Mouse (Mus musculus): ENCODE measurements around the gene Nek3. TPM values are rescaled to one million over a fixed set of nuclear protein-coding genes. Genes with fewer than 3 reads are reported as not detected.
"Not testable (repeated sequence)": the region's sequence is repeated elsewhere in the genome, so short reads cannot be mapped to it uniquely, and the experiment has no call there.

Gene Nek3
- total RNA-seq, 2 experiments from 2014 or later: 18.9 to 46.9 TPM

DNA sequence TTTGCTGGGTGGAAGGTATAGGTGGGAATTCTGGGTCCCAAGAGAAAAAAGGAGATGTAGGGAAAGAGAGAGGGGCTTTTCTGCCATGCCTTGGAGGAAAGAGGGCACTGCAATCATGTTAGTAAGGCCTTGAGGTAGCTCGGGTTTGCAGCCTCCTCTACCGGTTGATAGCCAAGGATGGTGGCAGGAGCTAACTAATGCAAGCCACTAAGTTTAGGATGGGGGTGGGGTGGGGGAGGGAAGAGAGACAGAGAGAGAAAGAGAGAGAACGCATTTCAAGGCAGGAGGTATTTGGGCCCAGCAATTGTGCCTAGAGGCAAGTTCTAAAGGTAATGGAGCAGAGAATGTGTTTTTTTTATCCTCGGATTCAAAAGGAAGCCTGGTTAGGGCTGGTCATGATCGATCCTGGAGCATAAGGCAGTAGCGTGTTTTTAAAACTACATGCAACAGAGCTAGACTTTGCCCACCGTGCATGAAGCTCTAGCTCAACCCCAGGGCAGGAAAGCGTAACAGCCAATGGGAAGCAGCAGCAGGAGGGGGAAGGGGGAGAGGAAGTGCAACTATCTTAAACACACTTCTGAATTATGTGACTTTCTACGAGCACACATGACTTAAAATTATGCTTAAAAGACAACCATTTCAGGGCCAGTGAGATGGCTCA lies 18.4 kb downstream of the Nek3 start:
- no peak for ATAC-seq (replicated peaks; ENCODE audit: low FRiP score, poor library complexity, severe bottlenecking)

DNA sequence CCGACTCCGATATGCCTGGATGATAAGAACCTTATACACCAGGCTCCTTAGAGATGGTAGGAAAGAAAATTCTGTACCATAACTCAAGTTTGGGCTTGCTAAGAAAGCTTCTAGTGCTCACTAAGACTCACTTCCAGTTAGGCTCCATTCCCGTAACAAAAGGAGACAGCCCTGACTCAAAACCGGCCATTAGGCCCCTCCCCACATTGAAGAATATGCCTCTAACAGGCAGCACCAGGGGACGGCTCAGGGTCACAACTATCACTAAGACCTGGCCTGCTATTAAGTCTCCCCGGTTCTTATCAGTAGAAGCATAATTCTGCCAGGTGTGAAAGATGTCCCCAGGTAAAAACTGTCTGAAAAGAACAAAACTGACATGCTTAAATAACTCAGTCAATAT lies 20.4 kb downstream of the Nek3 start:
- ATAC-seq (replicated peaks; ENCODE audit: low FRiP score, poor library complexity, severe bottlenecking): no peak

DNA sequence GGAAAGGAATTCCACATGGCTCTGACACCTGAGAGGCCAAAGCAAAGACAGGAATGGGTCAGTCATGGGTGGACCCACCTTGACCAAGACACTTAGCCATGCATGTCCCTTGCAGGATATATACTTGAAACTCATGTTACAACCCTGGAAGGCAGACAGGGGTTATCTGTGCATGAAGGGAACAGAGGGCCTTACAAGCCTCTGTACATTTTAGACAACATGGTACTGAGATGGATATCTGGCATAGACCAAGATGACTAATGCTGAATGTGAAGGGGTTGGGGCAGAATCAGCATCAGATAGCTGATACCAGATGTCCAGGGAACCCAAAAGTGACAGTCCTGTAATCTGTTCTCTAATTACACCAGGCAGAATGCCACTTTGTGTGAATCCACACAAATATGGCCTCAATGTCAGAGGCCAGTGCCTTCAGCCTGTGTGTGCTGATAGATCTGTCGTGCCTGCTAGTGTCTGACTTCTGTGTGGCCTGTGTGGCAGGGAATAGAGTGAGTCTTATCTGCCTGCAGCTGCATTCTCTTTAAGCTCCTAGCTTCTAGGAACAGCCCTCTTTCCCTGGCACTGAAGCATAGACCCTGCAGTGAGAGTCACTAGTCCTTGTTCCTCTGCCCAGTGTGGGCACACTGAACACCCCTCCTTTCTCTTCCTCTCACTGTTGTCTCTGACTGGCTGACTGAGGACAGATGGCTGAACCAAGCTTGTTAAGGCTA lies 22.3 kb downstream of the Nek3 start:
- peak; percentile 56 for ATAC-seq (replicated peaks; ENCODE audit: low FRiP score, poor library complexity, severe bottlenecking)

DNA sequence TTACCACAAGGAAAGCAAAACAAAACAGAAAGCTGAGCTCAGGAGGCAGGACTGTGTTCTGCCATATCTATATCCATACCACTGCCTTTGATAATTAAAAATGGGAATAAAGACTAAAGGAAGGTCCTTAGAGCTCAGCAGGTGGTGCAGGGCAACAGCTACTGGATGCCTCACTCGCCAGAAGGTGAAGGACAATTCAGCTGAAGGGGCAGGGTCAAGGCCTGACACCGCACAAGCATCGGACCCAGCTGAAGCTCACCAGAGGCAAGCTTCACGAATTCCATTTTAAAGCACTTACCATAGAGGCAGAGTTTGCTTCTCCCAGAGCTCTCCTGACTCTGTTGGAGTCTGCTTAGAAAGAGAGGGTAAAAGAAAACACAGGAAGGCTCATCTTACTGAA lies 23.6 kb downstream of the Nek3 start:
- ATAC-seq (replicated peaks; ENCODE audit: low FRiP score, poor library complexity, severe bottlenecking): no peak

DNA sequence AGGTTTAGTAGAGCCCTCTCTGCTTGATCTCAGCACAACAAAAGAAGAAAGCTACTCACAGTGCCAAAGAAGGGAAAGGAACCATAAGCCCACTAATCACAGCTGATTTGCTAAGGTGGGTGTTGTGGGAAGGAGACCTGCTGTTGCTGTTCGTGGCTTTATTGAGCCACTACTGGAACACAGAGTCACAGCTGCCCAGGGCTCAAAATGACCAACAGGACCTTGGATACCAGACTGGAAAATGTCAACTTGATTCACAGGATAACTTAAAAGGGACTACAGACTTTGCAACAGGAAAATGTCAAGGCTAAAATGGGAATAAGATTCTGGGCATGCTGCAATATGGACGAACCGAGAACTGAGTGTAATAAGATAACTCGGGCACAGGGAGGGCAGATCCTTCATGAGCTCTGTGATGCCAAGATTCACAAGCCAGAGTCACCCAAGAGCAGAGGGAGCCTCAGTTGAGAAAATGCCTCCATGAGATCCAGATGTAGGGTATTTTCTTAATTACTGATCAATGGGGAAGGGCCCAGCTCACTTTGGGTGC lies 24.3 kb downstream of the Nek3 start:
- ATAC-seq (replicated peaks; ENCODE audit: low FRiP score, poor library complexity, severe bottlenecking): no peak

DNA sequence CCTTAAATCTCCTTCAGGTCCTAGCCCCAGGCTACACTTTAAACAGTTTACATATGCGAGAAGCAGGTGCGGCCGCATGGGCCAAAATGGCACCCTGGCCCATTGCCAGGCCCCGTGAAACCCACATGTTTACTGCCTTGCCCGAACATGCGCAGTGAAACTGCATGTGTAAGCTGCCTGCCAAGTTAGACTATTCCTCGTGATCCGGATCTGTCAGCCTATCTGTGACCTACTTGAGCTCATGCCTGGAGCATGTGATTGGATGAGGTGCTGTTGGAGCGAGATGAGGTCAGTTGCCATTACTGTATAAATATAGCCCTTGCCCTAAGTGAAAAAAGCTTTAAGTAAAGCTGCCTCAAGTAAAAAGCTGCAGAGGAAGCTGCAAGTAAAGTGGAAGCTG lies 29.8 kb downstream of the Nek3 start:
- not testable (repeated sequence) for ATAC-seq (replicated peaks; ENCODE audit: low FRiP score, poor library complexity, severe bottlenecking)

DNA sequence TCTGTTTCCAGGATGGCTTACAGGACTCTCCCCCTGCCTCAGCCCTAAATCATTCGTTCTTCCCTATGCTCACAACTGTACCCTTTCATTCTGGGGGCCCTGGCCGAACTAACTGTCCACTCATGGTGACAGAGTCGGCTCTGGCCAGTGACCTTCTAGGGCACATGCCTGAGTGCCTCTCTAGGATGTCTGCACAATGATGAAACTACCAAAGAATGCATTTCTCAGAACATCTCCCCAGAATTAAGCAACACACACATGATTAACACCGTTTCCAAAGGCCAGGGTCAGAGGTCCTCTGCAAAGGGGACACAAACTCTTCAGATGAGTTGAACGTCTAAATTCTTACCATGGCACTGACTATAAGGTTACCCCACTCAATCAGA lies 31.5 kb downstream of the Nek3 start:
- 0 out of 2 replicates have a peak, but pooled peaks have one; percentile 3 for ATAC-seq (replicated peaks; ENCODE audit: low FRiP score, poor library complexity, severe bottlenecking)

DNA sequence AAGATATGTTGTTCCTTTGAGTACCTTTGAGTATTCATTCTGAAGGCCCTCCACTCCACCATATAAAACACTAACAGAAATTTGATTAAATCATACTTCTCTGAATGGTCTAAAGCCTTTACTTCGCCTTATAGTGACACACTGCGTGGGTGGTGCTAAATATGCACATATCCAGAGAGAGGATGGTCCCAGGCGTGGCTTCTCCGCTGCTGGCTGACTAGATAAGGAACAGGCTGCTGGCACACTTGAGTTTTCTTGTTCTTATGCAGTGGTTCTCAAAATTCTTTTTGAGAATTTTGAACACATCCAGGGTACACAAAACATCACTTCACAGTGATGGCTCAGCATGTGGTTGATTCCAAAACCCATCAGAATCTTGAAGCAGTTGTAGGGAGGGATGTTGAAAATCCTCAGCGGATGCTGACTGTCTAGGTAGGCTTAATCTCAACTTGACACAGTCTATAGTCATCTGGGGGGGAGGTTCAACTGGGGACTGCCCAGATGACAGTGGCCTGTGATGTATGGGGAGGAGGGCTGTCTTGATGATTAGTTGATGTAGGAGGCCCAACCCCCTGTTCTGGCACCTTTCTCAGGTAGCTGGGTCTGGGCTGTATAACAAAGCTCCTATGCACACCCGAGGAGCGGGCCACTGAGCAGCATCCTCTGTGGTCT lies 32.0 kb downstream of the Nek3 start:
- peak; percentile 100 for ATAC-seq (replicated peaks; ENCODE audit: low FRiP score, poor library complexity, severe bottlenecking)

DNA sequence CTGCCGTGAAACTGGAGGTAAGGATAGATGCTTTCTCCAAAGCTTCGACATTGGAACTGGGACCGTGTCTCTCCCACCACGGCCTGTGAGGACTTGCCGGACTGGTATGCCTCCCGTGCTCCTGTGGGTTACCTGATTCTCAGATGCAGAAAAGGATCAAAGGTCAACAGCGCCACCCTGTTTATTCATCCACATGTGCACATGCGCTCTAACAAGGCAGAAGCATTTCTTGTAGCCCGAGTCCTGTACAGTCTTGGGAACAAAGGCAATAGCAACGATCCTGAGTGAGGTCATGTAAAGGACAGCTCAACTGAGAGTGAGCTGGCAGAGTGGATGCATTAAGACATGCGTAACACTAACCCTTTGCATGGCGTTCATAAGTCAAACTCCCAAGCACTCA lies 34.2 kb downstream of the Nek3 start:
- ATAC-seq (replicated peaks; ENCODE audit: low FRiP score, poor library complexity, severe bottlenecking): no peak

DNA sequence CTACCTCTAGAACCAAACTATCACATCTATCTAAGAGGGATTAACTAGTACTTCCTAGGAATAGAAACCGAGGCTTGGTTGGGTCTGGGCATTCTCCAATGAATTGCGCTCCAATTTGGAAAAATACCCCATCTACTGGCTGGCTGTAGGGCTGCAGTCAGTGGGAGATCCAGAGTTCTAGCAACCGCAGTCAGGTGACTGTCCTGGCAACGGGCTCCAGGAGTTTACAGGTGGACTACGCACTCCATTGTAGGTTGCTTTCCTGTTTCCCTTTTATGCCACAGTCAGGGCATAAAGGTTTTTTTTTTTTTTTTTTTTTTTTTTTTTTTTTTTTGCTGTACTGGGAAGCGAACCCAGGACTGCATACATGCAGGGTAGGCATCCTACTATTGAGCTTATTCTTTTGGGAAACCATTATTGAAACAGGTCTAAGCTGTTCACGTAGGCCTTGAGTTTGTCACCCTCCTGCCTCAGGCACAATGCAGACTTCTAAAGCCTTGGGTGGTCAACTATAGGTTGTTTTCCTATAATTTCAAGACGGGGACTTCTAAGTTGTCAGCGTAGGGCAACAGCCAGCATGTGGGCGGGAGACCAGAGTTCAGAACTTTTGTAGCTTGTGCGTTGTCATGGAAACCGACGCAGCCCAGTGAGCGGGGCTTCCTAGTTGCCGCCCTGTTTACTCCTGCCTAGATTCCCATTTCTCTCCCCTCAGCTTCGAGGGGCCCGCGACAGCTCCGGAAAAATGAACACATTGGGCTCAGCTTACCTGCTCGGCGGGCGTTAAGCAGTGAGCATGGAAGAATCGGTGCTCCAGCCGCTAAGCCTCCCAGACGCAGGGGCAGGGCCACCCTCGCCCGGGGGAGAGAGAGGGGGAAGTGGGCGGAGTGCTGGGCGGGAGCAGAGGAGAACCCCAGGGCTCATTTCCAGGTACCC lies 41.7 kb downstream of the Nek3 start, which contains the start of gene Nek5:
Gene Nek5 (minus strand): TSS at position 834 of the 933 bp plus-strand sequence.
- ATAC-seq (replicated peaks; ENCODE audit: low FRiP score, poor library complexity, severe bottlenecking): peak; percentile 69

DNA sequence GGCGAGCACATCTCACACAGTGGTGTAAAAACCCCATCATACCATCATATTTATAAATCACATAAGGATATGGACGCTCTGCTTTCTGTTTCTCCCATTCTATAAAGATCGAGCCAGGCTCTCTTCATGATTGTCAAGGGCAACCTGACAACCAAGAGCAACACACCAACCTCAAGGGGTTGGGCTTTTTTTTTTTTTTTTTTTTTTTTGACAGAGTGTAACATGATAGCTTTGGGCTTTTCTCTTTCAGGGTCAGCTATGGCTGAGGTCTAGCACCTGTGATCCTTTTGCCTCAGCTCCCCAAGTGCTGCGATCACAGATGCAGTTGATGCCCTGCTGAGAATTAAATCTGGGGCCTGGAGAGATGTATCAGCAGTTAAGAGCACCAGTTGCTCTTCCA lies 59.2 kb downstream of the Nek3 start:
- no peak for ATAC-seq (replicated peaks; ENCODE audit: low FRiP score, poor library complexity, severe bottlenecking)

DNA sequence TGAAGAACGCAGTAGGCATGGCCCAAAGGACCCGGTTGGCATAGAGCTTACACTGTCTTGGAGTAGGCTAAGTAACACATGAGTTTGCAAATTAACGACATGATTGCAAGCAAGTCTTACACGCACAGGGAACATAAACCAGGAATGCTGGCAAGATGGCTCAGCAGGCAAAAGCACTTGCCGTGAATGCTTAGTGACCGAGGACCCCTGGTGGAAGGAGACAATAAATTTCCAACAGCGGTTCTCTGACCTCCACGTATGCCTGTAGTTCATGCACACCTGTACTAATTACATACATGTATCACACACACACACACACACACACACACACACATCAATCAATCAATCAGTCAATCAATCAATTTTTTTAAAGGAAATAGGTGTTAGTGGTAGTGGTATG lies 74.7 kb downstream of the Nek3 start:
- ATAC-seq (replicated peaks; ENCODE audit: low FRiP score, poor library complexity, severe bottlenecking): no peak

DNA sequence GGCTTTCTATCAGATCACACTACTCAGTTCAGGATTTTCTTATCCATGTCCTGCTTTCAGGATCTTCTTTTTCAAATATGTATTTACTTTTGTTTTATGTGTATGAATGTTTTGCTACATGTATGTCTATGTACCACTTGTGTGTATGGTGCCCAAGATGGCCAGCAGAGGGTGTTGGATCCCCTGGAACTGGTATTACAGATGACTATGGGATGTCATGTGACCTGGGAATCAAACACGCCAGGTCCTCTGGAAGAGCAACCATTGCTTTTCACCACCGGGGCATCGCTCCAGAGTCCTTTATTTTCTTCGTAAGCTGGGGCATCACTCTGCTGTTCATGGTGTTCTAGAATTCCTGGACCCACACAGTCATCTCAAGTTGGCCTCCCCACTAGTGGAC lies 77.0 kb downstream of the Nek3 start:
- ATAC-seq (replicated peaks; ENCODE audit: low FRiP score, poor library complexity, severe bottlenecking): no peak

DNA sequence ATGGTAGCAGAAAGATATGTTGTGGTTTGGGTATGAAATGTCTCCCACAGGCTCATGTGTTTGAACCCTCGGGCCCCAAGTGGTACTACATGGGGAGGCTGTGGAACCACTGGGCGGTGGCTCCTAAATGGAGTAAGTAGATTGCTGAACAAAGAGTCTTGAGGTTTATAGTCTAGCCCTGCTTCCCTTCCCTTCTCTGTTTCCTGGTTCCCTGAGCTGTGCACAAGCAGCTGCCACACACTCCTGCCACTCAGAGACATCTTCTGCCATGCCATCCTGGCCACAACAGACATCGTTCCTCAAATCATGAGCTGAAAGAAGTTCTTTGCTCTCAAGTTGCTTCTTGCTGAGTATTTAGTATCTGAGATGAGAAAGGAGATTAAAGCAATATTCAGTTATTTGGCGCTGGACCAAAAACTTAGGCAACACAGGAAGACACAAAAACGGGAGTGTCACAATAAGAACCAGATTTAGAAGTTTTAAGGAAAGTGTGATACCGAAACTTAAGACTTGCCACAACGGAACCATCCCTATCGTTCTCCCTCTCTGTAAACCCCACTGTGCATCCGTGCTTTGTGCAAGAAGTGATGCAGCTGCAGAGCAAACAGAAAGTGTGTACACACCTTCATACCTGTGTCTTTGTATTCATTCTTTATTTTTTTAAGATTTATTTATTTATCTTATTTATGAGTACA lies 86.8 kb downstream of the Nek3 start:
- ATAC-seq (replicated peaks; ENCODE audit: low FRiP score, poor library complexity, severe bottlenecking): no peak

Other genes with a start within 250 kb of the Nek3 start
- not detected in 2 replicates for gene Defb15, start 233.7 kb downstream of the Nek3 start, total RNA-seq (2015; ENCODE audit: low replicate concordance)
- gene Defb15, start 233.7 kb downstream of the Nek3 start, total RNA-seq (2017; ENCODE audit: low replicate concordance): not detected in 2 replicates
- not detected in 2 replicates for gene Defb35, start 228.1 kb downstream of the Nek3 start, total RNA-seq (2015; ENCODE audit: low replicate concordance)
- not detected in 2 replicates for gene Defb35, start 228.1 kb downstream of the Nek3 start, total RNA-seq (2017; ENCODE audit: low replicate concordance)
- gene Defb13, start 219.7 kb downstream of the Nek3 start, total RNA-seq (2015; ENCODE audit: low replicate concordance): not detected in 2 replicates
- gene Defb13, start 219.7 kb downstream of the Nek3 start, total RNA-seq (2017; ENCODE audit: low replicate concordance): not detected in 2 replicates
- not detected in 2 replicates for gene Fam90a1a, start 207.7 kb downstream of the Nek3 start, total RNA-seq (2015; ENCODE audit: low replicate concordance)
- gene Fam90a1a, start 207.7 kb downstream of the Nek3 start, total RNA-seq (2017; ENCODE audit: low replicate concordance): not detected in 2 replicates
- not detected in 2 replicates for gene Ccdc70, start 196.7 kb downstream of the Nek3 start, total RNA-seq (2015; ENCODE audit: low replicate concordance)
- gene Ccdc70, start 196.7 kb downstream of the Nek3 start, total RNA-seq (2017; ENCODE audit: low replicate concordance): not detected in 2 replicates
- gene Atp7b, start 106.1 kb downstream of the Nek3 start, total RNA-seq (2015; ENCODE audit: low replicate concordance): 8.6 and 11.3 TPM in 2 replicates
- 4.5 and 8.5 TPM in 2 replicates for gene Atp7b, start 106.1 kb downstream of the Nek3 start, total RNA-seq (2017; ENCODE audit: low replicate concordance)
- gene Alg11, start 105.7 kb downstream of the Nek3 start, total RNA-seq (2015; ENCODE audit: low replicate concordance): 3.2 and 5.4 TPM in 2 replicates
- gene Alg11, start 105.7 kb downstream of the Nek3 start, total RNA-seq (2017; ENCODE audit: low replicate concordance): 4.7 and 28.4 TPM in 2 replicates
- gene Nek5, start 41.4 kb downstream of the Nek3 start, total RNA-seq (2015; ENCODE audit: low replicate concordance): not detected in 2 replicates
- gene Nek5, start 41.4 kb downstream of the Nek3 start, total RNA-seq (2017; ENCODE audit: low replicate concordance): not detected in 2 replicates
- 292 and 294 TPM in 2 replicates for gene Ckap2, start 19.4 kb upstream of the Nek3 start, total RNA-seq (2015; ENCODE audit: low replicate concordance)
- 270 and 283 TPM in 2 replicates for gene Ckap2, start 19.4 kb upstream of the Nek3 start, total RNA-seq (2017; ENCODE audit: low replicate concordance)
- gene Vps36, start 26.4 kb upstream of the Nek3 start, total RNA-seq (2015; ENCODE audit: low replicate concordance): 7.1 and 7.2 TPM in 2 replicates
- 6.0 and 6.1 TPM in 2 replicates for gene Vps36, start 26.4 kb upstream of the Nek3 start, total RNA-seq (2017; ENCODE audit: low replicate concordance)
- gene Thsd1, start 60.9 kb upstream of the Nek3 start, total RNA-seq (2015; ENCODE audit: low replicate concordance): not detected in 2 replicates
- gene Thsd1, start 60.9 kb upstream of the Nek3 start, total RNA-seq (2017; ENCODE audit: low replicate concordance): 0.13 TPM in 1 of 2 replicates, not detected in the other
- gene Tpte, start 117.0 kb upstream of the Nek3 start, total RNA-seq (2015; ENCODE audit: low replicate concordance): not detected in 2 replicates
- gene Tpte, start 117.0 kb upstream of the Nek3 start, total RNA-seq (2017; ENCODE audit: low replicate concordance): not detected in 2 replicates
- 1.1 and 2.1 TPM in 2 replicates for gene Slc25a15, start 232.2 kb upstream of the Nek3 start, total RNA-seq (2015; ENCODE audit: low replicate concordance)
- 0.38 and 1.9 TPM in 2 replicates for gene Slc25a15, start 232.2 kb upstream of the Nek3 start, total RNA-seq (2017; ENCODE audit: low replicate concordance)
- 7.6 and 10.1 TPM in 2 replicates for gene Mrps31, start 244.9 kb upstream of the Nek3 start, total RNA-seq (2015; ENCODE audit: low replicate concordance)
- 8.5 and 11.0 TPM in 2 replicates for gene Mrps31, start 244.9 kb upstream of the Nek3 start, total RNA-seq (2017; ENCODE audit: low replicate concordance)